Mouse (Mus musculus) heart, adult 18-20 months (tissue): Measurements from ENCODE around the gene Htr6. TPM values are rescaled to one million over a fixed set of nuclear protein-coding genes. Genes with fewer than 3 reads are reported as not detected.

Source experiments
- total RNA-seq, 2 experiments: library from RNA; stranded (reverse); gene quantifications; 2 replicates each; pipeline ENCODE4 v1.2.3; 2021

Gene Htr6
- total RNA-seq, 2 experiments from 2014 or later: not detected

Other genes with a start within 250 kb of the Htr6 start
- gene Pla2g5, start 212.1 kb downstream of the Htr6 start, total RNA-seq: 10 to 100 TPM; 31.6 to 41.3 TPM
- gene Gm13030, start 201.6 kb downstream of the Htr6 start, total RNA-seq: not detected
- gene Pla2g2e, start 197.6 kb downstream of the Htr6 start, total RNA-seq: under 1 TPM in 1 of 2 experiments, not detected in 1; 0.69 TPM
- 10 to 100 TPM in 1 of 2 experiments, 1 to 10 TPM in 1; 9.6 to 11.5 TPM for gene Otud3, start 161.6 kb downstream of the Htr6 start, total RNA-seq
- gene Rnf186, start 108.5 kb downstream of the Htr6 start, total RNA-seq: not detected
- 10 to 100 TPM; 10.6 to 10.7 TPM for gene Tmco4, start 102.7 kb downstream of the Htr6 start, total RNA-seq
- gene Nbl1, start 17.4 kb upstream of the Htr6 start, total RNA-seq: 10 to 100 TPM; 17.2 to 28.6 TPM
- 100 to 1,000 TPM; 596 to 645 TPM for gene Minos1, start 55.5 kb upstream of the Htr6 start, total RNA-seq
- gene Capzb, start 117.3 kb upstream of the Htr6 start, total RNA-seq: 100 to 1,000 TPM; 356 to 380 TPM
- gene Pqlc2, start 235.1 kb upstream of the Htr6 start, total RNA-seq: 1 to 10 TPM; 5.0 to 5.8 TPM
- 10 to 100 TPM; 55.9 to 57.5 TPM for gene Akr7a5, start 235.2 kb upstream of the Htr6 start, total RNA-seq